Mouse (Mus musculus) heart, adult 2 months (tissue): Measurements from ENCODE around the gene Umad1.

Experiments used
- CTCF ChIP-seq: fragments of 200-600 bp; IDR thresholded peaks from 2 replicates; pipeline ENCODE4 v1.8.1; 2022; ENCODE audit warnings: antibody characterized with exemption, mild to moderate bottlenecking, moderate library complexity
- EP300 ChIP-seq: fragments of 200-500 bp; IDR thresholded peaks from 2 replicates; pipeline ENCODE4 v1.6.1; 2011; ENCODE audit warnings: low read depth, low read length, control low read depth; ENCODE audit not compliant: insufficient read depth
- POLR2A ChIP-seq: fragments of 200-500 bp; IDR thresholded peaks from 2 replicates; pipeline ENCODE4 v1.6.1; 2011; ENCODE audit warnings: mild to moderate bottlenecking, low read depth, low read length, control low read depth; ENCODE audit not compliant: insufficient read depth

DNA sequence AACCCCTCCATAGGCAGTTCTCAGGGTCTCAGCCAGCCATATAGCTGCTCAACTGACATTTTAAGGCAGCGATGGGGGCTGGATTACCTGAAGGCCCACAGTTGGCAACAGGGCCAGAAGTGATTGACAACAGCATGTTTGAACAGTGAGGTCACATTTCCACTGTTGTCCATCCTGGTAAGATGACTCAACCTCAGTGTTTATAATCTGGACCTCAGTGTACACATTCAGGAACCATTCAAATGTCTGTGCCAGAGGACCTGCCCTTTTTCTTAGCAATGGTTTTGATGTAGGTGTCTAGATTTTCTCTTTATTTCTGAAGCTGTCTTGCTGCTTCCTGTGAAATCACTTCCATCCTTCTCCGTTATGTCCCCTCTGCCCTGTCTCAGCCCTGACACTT, 88.1 kb downstream of the Umad1 start:
- no peak for TF ChIP-seq POLR2A
- no peak for TF ChIP-seq EP300
- TF ChIP-seq CTCF: no peak
